Mouse (Mus musculus) kidney, postnatal 14 days (tissue): ENCODE measurements around the gene Hspb3.

Experiments used
- DNase-seq: peaks from one replicate; pipeline ENCODE4 v3.0.0; 2022; ENCODE audit warnings: mixed read lengths

The Hspb3 gene

DNA sequence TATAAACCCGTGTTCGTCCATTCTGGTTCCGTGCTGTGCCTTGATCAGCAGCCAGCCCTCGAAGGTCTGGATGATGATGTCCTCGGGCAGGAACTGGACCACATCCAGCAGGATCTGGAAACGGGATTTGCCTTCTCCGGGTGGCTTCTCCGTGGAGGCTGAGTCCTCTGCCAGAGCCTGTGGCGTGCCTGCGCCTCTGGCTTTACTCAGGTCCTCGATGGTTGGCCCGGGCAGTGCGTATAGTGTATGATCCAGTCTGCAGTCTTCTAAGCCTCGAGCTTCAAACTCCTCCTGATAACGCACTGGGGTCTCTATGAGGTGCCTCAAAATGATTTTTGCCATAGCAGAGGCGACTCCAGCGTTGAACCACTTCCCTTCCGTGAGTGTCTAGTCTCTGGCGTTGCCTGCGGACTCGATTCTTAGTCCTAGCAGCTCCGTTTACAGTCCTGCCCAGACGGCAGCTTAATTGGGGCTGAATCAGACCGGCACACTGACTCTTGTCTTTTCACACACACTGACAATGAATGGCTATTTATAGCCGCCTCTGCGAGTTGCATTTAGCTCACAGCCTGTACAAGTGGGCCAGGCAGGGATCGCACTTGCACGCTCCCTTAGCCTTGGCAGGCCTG is at the start of gene Hspb3:
Gene Hspb3, minus strand, starts transcription at position 526 of the 629 bp plus-strand sequence.
- DNase-seq, result no peak

- no peak for DNase-seq
Measured at GRCm38 (mm10) chr13:113713186-113713585, 49.7 kb upstream of the Hspb3 start.

GRCm38 (mm10) chr13:113706183-113706582 is 42.7 kb upstream of the Hspb3 start:
- DNase-seq, result no peak

- no peak for DNase-seq
Measured at GRCm38 (mm10) chr13:113701185-113701584, 37.7 kb upstream of the Hspb3 start.

- no peak for DNase-seq
Measured at GRCm38 (mm10) chr13:113699928-113700327, 36.5 kb upstream of the Hspb3 start.

- no peak for DNase-seq
Measured at GRCm38 (mm10) chr13:113699415-113699873, 36.0 kb upstream of the Hspb3 start.

- peak; percentile 36 for DNase-seq
Measured at GRCm38 (mm10) chr13:113696838-113697321, 33.4 kb upstream of the Hspb3 start.

GRCm38 (mm10) chr13:113693383-113693782 is 29.9 kb upstream of the Hspb3 start:
- peak; percentile 63 for DNase-seq

DNA sequence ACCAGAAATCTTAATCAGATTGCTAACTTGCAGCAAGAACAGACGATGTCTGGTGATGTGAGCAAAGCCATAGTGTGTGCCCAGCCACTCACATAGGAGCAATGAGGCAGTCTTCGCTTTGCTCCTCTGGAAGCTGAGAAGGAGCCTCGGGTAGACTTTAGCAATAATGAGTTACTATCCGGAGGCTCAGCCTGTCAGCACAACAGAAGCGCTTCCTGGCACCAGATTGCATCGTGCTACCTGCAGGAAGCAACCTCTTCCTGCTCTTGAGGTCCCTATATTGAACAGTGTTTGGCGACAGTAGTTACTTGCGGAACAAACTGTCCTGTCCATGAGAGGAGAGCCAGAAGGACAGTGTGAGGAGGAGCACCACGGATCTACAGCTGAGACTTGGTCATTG is 28.2 kb upstream of the Hspb3 start:
- DNase-seq, result peak; percentile 8

DNA sequence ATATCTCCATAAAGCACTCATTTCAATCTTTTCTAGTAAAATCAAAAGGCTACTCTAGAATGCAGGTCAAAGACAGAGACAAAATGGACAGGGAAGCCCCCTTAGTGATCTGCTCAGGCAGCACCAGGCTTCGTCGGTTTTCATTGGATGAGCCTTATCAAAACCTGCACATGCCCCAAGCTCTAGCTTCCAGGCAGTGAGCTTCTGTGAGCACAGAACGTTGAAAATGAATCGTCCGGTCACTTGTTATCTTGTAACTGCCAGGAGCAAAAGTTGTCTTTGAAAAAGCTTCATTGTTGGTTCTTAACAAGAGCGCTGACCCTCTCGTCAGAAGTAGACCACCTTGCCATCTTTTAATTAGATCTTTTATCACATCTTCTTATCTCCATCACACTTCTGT is 26.4 kb upstream of the Hspb3 start:
- DNase-seq, result no peak

DNA sequence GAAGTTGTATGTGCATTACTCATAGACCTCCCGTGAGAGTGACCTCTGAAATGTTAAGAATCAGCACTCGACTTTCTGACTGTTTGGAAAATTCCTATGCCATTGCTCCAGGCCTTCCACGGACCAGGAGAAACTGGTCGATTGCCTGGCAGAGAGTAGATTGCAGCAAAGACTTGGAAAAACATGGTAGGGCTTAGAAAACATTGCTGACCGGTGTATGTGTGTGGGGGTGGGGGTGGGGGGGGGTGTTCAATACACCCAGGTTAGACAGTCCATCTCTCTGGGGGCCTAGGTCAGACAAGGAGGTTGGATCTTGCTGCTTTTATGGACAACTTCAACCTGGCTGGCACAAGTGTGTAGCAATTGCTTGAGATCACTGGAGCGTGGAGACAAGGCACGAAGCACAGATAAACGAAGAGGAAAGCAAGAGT is 23.2 kb upstream of the Hspb3 start:
- peak; percentile 52 for DNase-seq

- DNase-seq, result no peak
Measured at GRCm38 (mm10) chr13:113682821-113683220, 19.3 kb upstream of the Hspb3 start.

DNA sequence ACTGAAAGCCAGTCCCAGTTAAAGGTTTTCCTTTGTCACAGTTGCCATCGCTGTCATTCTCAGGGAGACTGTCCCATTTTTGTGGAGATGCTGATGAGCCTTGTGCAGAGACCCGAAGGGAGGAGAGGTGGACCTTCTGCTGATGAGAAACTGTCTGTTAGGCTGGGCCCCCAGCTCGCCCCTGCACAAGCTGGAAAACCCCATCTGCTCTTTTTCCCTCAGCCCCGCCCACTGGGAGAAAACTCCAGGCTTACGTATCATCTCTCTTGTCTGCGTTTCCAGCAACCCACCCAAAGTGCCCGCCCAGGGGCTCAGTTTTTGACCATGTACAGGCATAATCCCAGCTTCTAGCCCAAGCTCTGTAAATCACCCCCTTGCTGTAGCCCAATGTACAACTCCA is 17.2 kb upstream of the Hspb3 start:
- DNase-seq, result no peak

GRCm38 (mm10) chr13:113669459-113670077 is 6.1 kb upstream of the Hspb3 start:
- peak; percentile 56 for DNase-seq

DNA sequence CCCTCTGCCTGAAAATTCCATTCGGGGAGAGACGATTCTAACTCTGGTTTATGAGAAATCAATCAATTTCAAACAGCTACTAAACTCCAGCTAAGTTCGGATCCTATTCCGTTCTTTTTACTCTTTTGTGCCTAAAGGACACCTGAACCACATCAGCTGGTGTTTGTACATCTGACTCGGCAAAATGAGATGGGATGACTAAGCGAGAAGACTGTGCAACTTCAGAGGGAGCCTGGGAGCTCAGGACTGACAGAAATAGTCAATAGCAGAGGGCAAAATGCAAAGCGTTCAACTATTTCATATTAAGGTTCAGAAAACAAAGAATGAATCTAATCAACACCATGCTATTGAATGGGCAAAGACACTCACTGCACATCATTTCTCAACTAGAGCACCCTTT is 407 bp upstream of the Hspb3 start:
- DNase-seq, result no peak

GRCm38 (mm10) chr13:113661826-113662271 is 1.6 kb downstream of the Hspb3 start:
- DNase-seq, result no peak

- no peak for DNase-seq
Measured at GRCm38 (mm10) chr13:113660576-113661310, 2.7 kb downstream of the Hspb3 start.

GRCm38 (mm10) chr13:113657204-113657603 is 6.3 kb downstream of the Hspb3 start:
- no peak for DNase-seq

GRCm38 (mm10) chr13:113656639-113657038 is 6.8 kb downstream of the Hspb3 start:
- no peak for DNase-seq

DNA sequence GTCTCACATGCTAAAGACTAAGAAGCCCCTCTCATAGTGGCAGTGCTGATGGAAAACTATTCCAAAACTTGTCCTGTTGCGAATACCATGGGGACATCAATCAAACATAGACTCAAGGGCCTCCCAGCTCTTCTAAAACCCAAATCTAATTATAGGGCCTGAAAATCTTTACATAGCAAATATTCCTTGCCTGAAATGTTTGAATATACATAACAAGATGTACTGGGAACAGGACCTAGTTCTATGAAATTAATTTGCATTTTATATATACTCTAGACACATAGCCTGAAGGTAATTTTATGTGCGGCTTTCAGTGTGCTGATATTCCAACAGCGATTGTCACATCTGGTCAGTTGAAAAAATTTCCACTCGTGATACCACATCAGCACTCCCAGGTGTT is 8.0 kb downstream of the Hspb3 start:
- DNase-seq, result no peak

- DNase-seq, result peak; percentile 17
Measured at GRCm38 (mm10) chr13:113640944-113641597, 22.4 kb downstream of the Hspb3 start.

DNA sequence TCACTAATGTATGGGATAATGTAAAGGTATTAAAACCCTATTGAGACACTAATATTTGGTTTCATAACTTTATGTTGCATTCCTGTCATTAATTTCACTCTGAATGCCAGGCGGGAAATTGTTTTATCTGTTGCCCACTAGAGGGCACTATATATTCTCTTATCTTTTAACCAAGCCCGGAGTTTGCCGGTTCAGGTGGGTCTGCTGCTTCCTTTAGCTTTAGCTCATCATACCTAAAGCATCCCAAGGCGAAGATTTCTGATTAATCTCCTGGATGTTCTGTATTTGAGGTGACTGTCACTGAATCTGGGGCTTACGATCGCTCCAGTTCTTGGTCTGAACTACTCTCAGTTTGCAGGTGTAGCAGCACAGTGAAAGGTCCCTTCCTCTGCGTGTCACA is 24.6 kb downstream of the Hspb3 start:
- peak; percentile 16 for DNase-seq

DNA sequence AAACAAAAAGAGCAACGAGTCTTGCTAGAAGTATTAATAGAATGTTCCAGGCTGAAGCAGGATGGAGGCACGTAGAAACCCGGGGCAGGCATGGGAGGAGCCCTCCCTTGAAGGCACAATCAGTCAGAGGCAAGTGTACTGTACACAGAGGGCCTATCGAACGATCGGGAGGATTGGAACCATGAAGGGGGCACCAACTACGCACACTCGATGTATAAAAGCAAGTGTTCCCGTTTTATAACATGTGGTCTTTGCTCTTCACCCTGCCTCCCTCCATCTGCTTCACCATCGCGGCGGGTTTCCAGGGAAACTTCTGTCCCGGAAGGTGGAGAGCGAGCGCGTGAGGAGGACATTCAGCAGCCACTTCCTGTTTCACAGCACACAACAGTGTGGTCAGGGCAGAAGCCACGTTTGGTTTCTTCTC is 27.7 kb downstream of the Hspb3 start:
- DNase-seq, result no peak
